Mouse (Mus musculus) embryo, embryonic 10 days (tissue): Measurements from ENCODE around the gene Thra.

Source experiments
- DNase-seq: peaks from one replicate; pipeline ENCODE4 v3.0.0-alpha.2; 2015; ENCODE audit warnings: low spot score

Gene Thra

GRCm38 (mm10) chr11:98765421-98766309 is 25.2 kb downstream of the Thra start:
- DNase-seq: no peak

- DNase-seq: no peak
Observed at GRCm38 (mm10) chr11:98766346-98766745, 25.9 kb downstream of the Thra start.

GRCm38 (mm10) chr11:98766816-98767215 is 26.4 kb downstream of the Thra start:
- DNase-seq: no peak

GRCm38 (mm10) chr11:98767276-98767675 is 26.8 kb downstream of the Thra start:
- DNase-seq: peak; percentile 42

GRCm38 (mm10) chr11:98767713-98768112 is 27.3 kb downstream of the Thra start:
- no peak for DNase-seq

GRCm38 (mm10) chr11:98768127-98769006 is 27.9 kb downstream of the Thra start:
- peak; percentile 29 for DNase-seq

- DNase-seq: no peak
Observed at GRCm38 (mm10) chr11:98769007-98769954, 28.8 kb downstream of the Thra start.

GRCm38 (mm10) chr11:98770096-98770975 is 29.9 kb downstream of the Thra start:
- DNase-seq: no peak

GRCm38 (mm10) chr11:98771131-98771530 is 30.7 kb downstream of the Thra start:
- DNase-seq: no peak

- DNase-seq: no peak
Observed at GRCm38 (mm10) chr11:98771844-98772525, 31.5 kb downstream of the Thra start.

GRCm38 (mm10) chr11:98772667-98773171 is 32.3 kb downstream of the Thra start:
- DNase-seq: no peak

GRCm38 (mm10) chr11:98773635-98774295 is 33.3 kb downstream of the Thra start:
- DNase-seq: peak; percentile 99

- DNase-seq: no peak
Observed at GRCm38 (mm10) chr11:98774582-98775347, 34.3 kb downstream of the Thra start, which contains the start of gene Nr1d1. Nr1d1 (minus strand) TSS chr11:98775333.

GRCm38 (mm10) chr11:98775348-98776051 is 35.1 kb downstream of the Thra start:
- peak; percentile 98 for DNase-seq

GRCm38 (mm10) chr11:98776052-98776764 is 35.8 kb downstream of the Thra start:
- DNase-seq: no peak

- peak; percentile 76 for DNase-seq
Observed at GRCm38 (mm10) chr11:98776843-98777590, 36.6 kb downstream of the Thra start.
